Mouse (Mus musculus) frontal cortex, adult (tissue): ENCODE measurements around the gene Cux1.
A peak's percentile ranks its signal among the peaks of the same experiment; 100 is the strongest.

ENCODE experiments used
- ATAC-seq: cut with Nextera tagmentation; 2 replicates; pipeline ENCODE4 v1.9.2; 2017; ENCODE audit warnings: mild to moderate bottlenecking, moderate library complexity, mixed read lengths; ENCODE audit not compliant: low TSS enrichment

Cux1 gene

GRCm38 (mm10) chr5:136382261-136383005 is 184.9 kb downstream of the Cux1 start:
- peak; percentile 57; the same call in 1 of the 2 replicates for ATAC-seq

GRCm38 (mm10) chr5:136379405-136379804 is 187.9 kb downstream of the Cux1 start:
- ATAC-seq: no peak

DNA sequence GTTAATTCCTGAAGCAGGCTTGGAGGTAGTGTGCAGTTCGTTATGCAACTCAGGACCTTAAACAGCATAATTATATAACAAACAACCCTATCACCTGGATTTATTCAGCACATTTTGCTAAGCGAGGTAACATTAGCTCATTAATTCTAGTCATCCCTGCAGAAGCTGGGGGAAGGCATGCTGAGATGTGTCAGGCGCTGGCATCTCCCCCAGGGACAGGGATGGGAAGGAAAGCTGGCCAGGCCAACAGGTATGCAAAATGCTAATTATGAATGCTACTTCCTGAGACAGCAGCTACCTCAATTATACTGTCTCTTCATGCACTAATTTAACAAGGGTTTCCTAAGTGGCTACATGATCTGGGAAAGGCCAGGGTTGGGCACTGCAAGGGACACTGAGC is 190.2 kb downstream of the Cux1 start:
- no peak for ATAC-seq

GRCm38 (mm10) chr5:136375350-136375749 is 191.9 kb downstream of the Cux1 start:
- no peak for ATAC-seq

DNA sequence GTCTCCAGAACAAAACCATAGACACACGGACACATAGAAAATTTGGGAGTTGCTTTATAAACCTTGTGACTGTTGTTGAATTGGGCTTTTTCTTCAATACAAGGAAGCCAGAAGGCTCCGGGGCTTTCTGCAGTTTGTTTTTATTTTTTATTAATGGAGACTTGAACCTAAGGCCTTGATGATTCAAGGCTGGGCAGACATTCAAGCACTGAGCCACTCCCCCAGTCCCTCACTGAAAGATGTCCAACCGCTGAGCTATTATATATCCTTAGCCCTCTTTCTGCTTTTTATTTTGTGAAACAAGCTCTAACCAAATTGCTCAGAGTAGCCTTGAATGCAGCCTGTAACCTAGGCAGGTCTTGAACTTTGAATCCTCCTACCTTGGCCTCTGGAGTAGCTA is 195.0 kb downstream of the Cux1 start:
- no peak for ATAC-seq

DNA sequence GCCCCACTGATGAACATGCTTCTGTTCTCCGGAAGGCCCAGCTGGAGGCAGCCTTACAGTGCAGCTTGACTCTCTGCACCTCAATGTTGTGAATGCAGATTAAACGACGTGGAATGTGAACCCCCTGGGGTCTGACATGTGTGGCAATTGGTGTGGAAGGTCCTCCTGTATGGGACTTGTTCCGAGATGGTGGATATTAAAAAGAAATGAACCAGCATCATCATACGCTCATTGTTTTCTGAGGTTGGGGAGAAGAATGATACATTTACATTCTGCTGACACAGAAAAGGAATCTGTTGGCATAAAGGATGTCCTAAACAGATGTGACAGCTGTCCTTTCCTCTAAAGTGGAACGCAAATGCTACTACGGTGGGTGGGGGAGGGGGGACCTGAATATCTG is 203.9 kb downstream of the Cux1 start:
- no peak for ATAC-seq

GRCm38 (mm10) chr5:136362473-136363230 is 204.6 kb downstream of the Cux1 start:
- peak; percentile 72 for ATAC-seq

DNA sequence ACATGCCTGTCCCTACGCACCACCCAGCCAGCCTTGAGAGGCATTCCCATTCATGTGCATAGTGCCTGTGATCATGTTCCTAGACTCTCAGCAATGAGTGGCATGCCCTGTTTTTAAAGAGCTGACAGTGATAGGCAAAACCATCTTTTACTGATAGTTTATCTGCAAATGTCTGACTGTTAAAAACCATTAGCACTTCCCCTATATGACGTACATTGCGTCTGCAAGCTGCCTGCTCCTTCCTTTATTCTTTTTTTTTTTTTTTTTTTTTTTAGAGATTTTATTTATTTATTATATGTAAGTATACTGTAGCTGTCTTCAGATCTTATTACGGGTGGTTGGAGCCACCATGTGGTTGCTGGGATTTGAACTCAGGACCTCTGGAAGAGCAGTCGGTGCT is 205.3 kb downstream of the Cux1 start:
- ATAC-seq: no peak

- ATAC-seq: peak; percentile 23; the same call in 1 of the 2 replicates
Observed at GRCm38 (mm10) chr5:136357227-136357626, 210.1 kb downstream of the Cux1 start.

- ATAC-seq: no peak
Observed at GRCm38 (mm10) chr5:136355583-136356126, 211.6 kb downstream of the Cux1 start.

GRCm38 (mm10) chr5:136354729-136355128 is 212.6 kb downstream of the Cux1 start:
- ATAC-seq: no peak

DNA sequence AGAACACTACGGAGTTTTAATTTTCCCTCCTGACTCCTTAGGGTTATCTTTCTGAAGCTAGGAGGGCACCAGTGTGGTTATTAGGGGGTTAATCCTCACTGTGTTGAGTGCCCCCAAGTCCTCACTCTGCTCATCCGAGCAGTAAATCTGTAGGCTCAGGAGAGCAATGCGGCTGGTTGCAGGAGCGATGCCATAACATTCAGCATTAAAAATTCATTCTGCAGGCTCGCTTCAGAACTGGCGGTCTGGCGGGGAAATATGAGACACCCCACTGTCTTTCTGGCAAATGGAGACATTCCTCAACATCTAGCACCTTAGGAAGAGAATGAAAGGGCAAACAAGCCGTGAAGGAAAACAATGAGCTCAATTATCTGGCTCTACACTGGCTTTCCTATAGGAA is 214.2 kb downstream of the Cux1 start:
- no peak for ATAC-seq

GRCm38 (mm10) chr5:136343156-136343890 is 224.0 kb downstream of the Cux1 start:
- no peak for ATAC-seq

- no peak for ATAC-seq
Observed at GRCm38 (mm10) chr5:136336798-136337527, 230.3 kb downstream of the Cux1 start.

DNA sequence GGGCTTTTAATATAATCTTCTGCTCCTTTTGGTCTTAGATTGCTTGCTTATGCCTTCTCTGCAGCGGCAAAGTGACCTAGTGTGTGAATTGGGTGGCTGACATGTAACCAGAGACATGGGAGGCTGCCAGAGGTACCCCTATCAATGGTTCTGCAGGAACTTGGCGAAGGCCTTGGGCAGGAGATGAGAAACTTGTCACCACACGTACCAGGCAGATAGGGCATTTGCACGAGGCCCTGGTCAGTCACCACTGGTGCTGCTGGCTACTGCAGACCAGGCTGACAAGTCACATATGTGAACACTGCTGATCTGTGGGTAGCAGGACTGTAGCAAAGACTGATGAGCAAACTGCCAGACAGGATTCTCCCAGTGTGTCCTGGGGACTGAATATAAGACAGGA is 231.6 kb downstream of the Cux1 start:
- ATAC-seq: no peak

GRCm38 (mm10) chr5:136334780-136335179 is 232.5 kb downstream of the Cux1 start:
- ATAC-seq: no peak

DNA sequence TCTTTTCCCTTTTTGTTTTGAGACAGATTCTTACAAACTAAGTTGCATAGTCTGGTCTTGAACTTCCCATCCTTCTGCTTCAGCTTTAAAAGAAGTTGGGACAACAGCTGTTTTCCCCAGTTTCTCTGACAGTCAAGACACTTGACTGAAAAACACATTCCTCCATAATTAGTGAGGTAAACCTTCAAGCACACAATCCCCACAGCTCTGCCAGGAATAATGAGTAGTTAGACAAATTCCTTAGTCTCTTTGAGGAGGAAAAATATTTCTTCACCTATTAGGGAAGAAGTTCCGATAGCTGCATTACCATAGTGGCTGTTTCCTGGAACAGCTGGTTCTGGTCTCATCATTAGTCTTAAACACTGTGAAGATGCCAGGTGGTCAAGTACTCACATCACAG is 233.2 kb downstream of the Cux1 start:
- no peak for ATAC-seq

- ATAC-seq: no peak
Observed at GRCm38 (mm10) chr5:136332786-136333462, 234.4 kb downstream of the Cux1 start.

GRCm38 (mm10) chr5:136327736-136328135 is 239.6 kb downstream of the Cux1 start:
- ATAC-seq: no peak

DNA sequence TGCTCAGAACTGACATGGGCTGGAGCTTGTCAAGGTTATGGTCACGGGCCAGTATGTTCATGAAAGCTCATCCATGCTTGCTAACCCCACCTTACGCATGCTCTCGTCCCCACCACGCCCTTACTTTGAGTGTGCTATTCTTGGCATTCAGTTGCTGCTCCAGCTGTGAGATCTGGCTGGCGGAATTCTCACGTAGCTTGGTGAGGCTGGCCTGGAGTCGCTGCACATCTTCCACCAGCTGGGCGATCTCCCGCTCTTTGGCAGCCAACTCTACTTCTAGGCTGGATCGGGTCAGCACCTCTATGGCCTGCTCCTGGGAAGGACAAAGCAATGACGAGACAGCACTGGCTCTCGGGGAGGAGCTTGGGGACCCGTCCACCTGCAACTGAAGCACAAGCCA is 240.7 kb downstream of the Cux1 start:
- ATAC-seq: no peak

DNA sequence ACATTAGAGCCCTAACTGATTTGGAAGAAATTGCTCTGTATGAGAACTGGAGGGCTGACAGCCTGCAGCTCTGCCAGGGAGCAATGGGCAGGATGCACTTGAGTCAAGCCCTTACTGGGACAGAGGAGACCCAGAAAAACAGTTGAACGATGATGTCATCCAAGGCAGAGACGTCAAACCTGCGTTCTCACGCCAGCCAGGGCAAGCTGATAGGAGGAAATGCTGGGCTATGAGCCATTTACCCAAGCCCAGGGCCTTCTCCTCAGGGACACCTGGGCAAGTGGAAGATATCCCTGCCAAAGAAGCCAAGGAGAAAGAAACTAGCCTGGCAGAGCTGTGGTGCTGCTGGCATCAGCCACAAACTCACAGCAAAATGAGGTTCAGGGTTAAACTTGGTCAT is 242.8 kb downstream of the Cux1 start:
- ATAC-seq: no peak
